Mouse (Mus musculus): ENCODE results near the gene Lhfpl5. TPM values are rescaled to one million over a fixed set of nuclear protein-coding genes. Genes with fewer than 3 reads are reported as not detected.

Gene Lhfpl5
- polyA plus RNA-seq, 1 experiment from 2014 or later = 0.45 TPM

- 0 out of 2 replicates have a peak, but pooled peaks cover 2% of the 10 kb centered on the region for H3K27me3 ChIP-seq (ENCODE audit: control insufficient read depth, insufficient read depth, low read length)
- WGBS = 49% methylated on average over 6 of the region's 6 CpGs
- no peaks in the 10 kb centered on the region for H3K36me3 ChIP-seq (ENCODE audit: control insufficient read depth, insufficient read depth, low read length)
- no peak for ATAC-seq (ENCODE audit: insufficient number of reproducible peaks, insufficient read depth, low FRiP score, low read depth)
- H3K27ac ChIP-seq (replicated peaks in 1 of 2; ENCODE audit: control insufficient read depth in 1 of 2, insufficient read depth in 1 of 2, low read depth in 2 of 2, low read length in 2 of 2) = no peak overlapping the region
- no peak overlapping the region for H3K4me2 ChIP-seq (ENCODE audit: low read length)
- H3K4me3 ChIP-seq (ENCODE audit: control insufficient read depth in 1 of 2, insufficient read depth in 1 of 2, low read depth in 1 of 2, low read length in 2 of 2) = no peak overlapping the region
- H3K9me3 ChIP-seq (ENCODE audit: control insufficient read depth, low read length) = no peaks in the 10 kb centered on the region
- peaks cover 0 to 2% of the 10 kb centered on the region in 2 experiments; a peak in 1 of 4 replicates for H3K4me1 ChIP-seq (ENCODE audit: control insufficient read depth in 2 of 2, insufficient read depth in 2 of 2, low read length in 2 of 2)
- H3K9ac ChIP-seq (ENCODE audit: low read length) = no peak overlapping the region
Observed at GRCm38 (mm10) chr17:28556635-28557396, 18.6 kb upstream of the Lhfpl5 start.

- H3K27me3 ChIP-seq (ENCODE audit: control insufficient read depth, insufficient read depth, low read length) = no peaks in the 10 kb centered on the region
- no peak overlapping the region for H3K27ac ChIP-seq (replicated peaks in 1 of 2; ENCODE audit: control insufficient read depth in 1 of 2, insufficient read depth in 1 of 2, low read depth in 2 of 2, low read length in 2 of 2)
- H3K9ac ChIP-seq (ENCODE audit: low read length) = no peak overlapping the region
- H3K4me2 ChIP-seq (ENCODE audit: low read length) = no peak overlapping the region
- ATAC-seq (ENCODE audit: insufficient number of reproducible peaks, insufficient read depth, low FRiP score, low read depth) = no peak
- no peaks in the 10 kb centered on the region for H3K36me3 ChIP-seq (ENCODE audit: control insufficient read depth, insufficient read depth, low read length)
- 67% methylated on average over 6 of the region's 6 CpGs for WGBS
- no peak overlapping the region for H3K4me3 ChIP-seq (ENCODE audit: control insufficient read depth in 1 of 2, insufficient read depth in 1 of 2, low read depth in 1 of 2, low read length in 2 of 2)
- H3K9me3 ChIP-seq (ENCODE audit: control insufficient read depth, low read length) = no peaks in the 10 kb centered on the region
- H3K4me1 ChIP-seq (ENCODE audit: control insufficient read depth in 2 of 2, insufficient read depth in 2 of 2, low read length in 2 of 2) = peaks cover 0 to 2% of the 10 kb centered on the region in 2 experiments; a peak in 1 of 4 replicates
Observed at GRCm38 (mm10) chr17:28557772-28558171, 17.7 kb upstream of the Lhfpl5 start.

GRCm38 (mm10) chr17:28560598-28560997 lies 14.8 kb upstream of the Lhfpl5 start, which contains the start of gene Clps:
Gene Clps (minus strand): TSS chr17:28560766.
- Histone ChIP-seq H3K4me1 (ENCODE audit: control insufficient read depth in 2 of 2, insufficient read depth in 2 of 2, low read length in 2 of 2) (peaks cover 0 to 2% of the 10 kb centered on the region in 2 experiments; a peak in 1 of 4 replicates), H3K9me3 (ENCODE audit: control insufficient read depth, low read length) (no peaks in the 10 kb centered on the region), H3K4me3 (ENCODE audit: control insufficient read depth in 1 of 2, insufficient read depth in 1 of 2, low read depth in 1 of 2, low read length in 2 of 2) (no peak within 1 kb of the TSS), H3K27ac (replicated peaks in 1 of 2; ENCODE audit: control insufficient read depth in 1 of 2, insufficient read depth in 1 of 2, low read depth in 2 of 2, low read length in 2 of 2) (no peak within 1 kb of the TSS), H3K4me2 (ENCODE audit: low read length) (no peak within 1 kb of the TSS), H3K9ac (ENCODE audit: low read length) (no peak within 1 kb of the TSS), H3K27me3 (ENCODE audit: control insufficient read depth, insufficient read depth, low read length) (no peaks in the 10 kb centered on the region), H3K36me3 (ENCODE audit: control insufficient read depth, insufficient read depth, low read length) (no peaks in the 10 kb centered on the region)
- no peak for ATAC-seq (ENCODE audit: insufficient number of reproducible peaks, insufficient read depth, low FRiP score, low read depth)
- 53% methylated on average over 4 of the region's 4 CpGs for WGBS

GRCm38 (mm10) chr17:28561613-28562012 lies 13.8 kb upstream of the Lhfpl5 start:
- H3K4me1 ChIP-seq (ENCODE audit: control insufficient read depth in 2 of 2, insufficient read depth in 2 of 2, low read length in 2 of 2) = peaks cover 0 to 2% of the 10 kb centered on the region in 2 experiments; a peak in 1 of 4 replicates
- H3K27me3 ChIP-seq (ENCODE audit: control insufficient read depth, insufficient read depth, low read length) = no peaks in the 10 kb centered on the region
- H3K9ac ChIP-seq (ENCODE audit: low read length) = no peak overlapping the region
- ATAC-seq (ENCODE audit: insufficient number of reproducible peaks, insufficient read depth, low FRiP score, low read depth) = no peak
- H3K4me2 ChIP-seq (ENCODE audit: low read length) = no peak overlapping the region
- H3K9me3 ChIP-seq (ENCODE audit: control insufficient read depth, low read length) = no peaks in the 10 kb centered on the region
- no peaks in the 10 kb centered on the region for H3K36me3 ChIP-seq (ENCODE audit: control insufficient read depth, insufficient read depth, low read length)
- no peak overlapping the region for H3K4me3 ChIP-seq (ENCODE audit: control insufficient read depth in 1 of 2, insufficient read depth in 1 of 2, low read depth in 1 of 2, low read length in 2 of 2)
- 54% methylated on average over 7 of the region's 7 CpGs for WGBS
- no peak overlapping the region for H3K27ac ChIP-seq (replicated peaks in 1 of 2; ENCODE audit: control insufficient read depth in 1 of 2, insufficient read depth in 1 of 2, low read depth in 2 of 2, low read length in 2 of 2)

GRCm38 (mm10) chr17:28565181-28565580 lies 10.3 kb upstream of the Lhfpl5 start:
- no peak overlapping the region for H3K27ac ChIP-seq (replicated peaks in 1 of 2; ENCODE audit: control insufficient read depth in 1 of 2, insufficient read depth in 1 of 2, low read depth in 2 of 2, low read length in 2 of 2)
- no peak overlapping the region for H3K4me2 ChIP-seq (ENCODE audit: low read length)
- H3K4me3 ChIP-seq (ENCODE audit: control insufficient read depth in 1 of 2, insufficient read depth in 1 of 2, low read depth in 1 of 2, low read length in 2 of 2) = no peak overlapping the region
- peaks cover 0 to 2% of the 10 kb centered on the region in 2 experiments; a peak in 1 of 4 replicates for H3K4me1 ChIP-seq (ENCODE audit: control insufficient read depth in 2 of 2, insufficient read depth in 2 of 2, low read length in 2 of 2)
- no peak overlapping the region for H3K9ac ChIP-seq (ENCODE audit: low read length)
- no peak for ATAC-seq (ENCODE audit: insufficient number of reproducible peaks, insufficient read depth, low FRiP score, low read depth)
- H3K9me3 ChIP-seq (ENCODE audit: control insufficient read depth, low read length) = no peaks in the 10 kb centered on the region
- H3K36me3 ChIP-seq (ENCODE audit: control insufficient read depth, insufficient read depth, low read length) = no peaks in the 10 kb centered on the region
- H3K27me3 ChIP-seq (ENCODE audit: control insufficient read depth, insufficient read depth, low read length) = no peaks in the 10 kb centered on the region

GRCm38 (mm10) chr17:28567541-28567940 lies 7.9 kb upstream of the Lhfpl5 start:
- H3K9ac ChIP-seq (ENCODE audit: low read length) = no peak overlapping the region
- H3K4me2 ChIP-seq (ENCODE audit: low read length) = no peak overlapping the region
- WGBS = 41% methylated on average over 3 of the region's 3 CpGs
- no peak overlapping the region for H3K27ac ChIP-seq (replicated peaks in 1 of 2; ENCODE audit: control insufficient read depth in 1 of 2, insufficient read depth in 1 of 2, low read depth in 2 of 2, low read length in 2 of 2)
- H3K27me3 ChIP-seq (ENCODE audit: control insufficient read depth, insufficient read depth, low read length) = no peaks in the 10 kb centered on the region
- H3K36me3 ChIP-seq (ENCODE audit: control insufficient read depth, insufficient read depth, low read length) = no peaks in the 10 kb centered on the region
- ATAC-seq (ENCODE audit: insufficient number of reproducible peaks, insufficient read depth, low FRiP score, low read depth) = no peak
- no peak overlapping the region for H3K4me3 ChIP-seq (ENCODE audit: control insufficient read depth in 1 of 2, insufficient read depth in 1 of 2, low read depth in 1 of 2, low read length in 2 of 2)
- H3K9me3 ChIP-seq (ENCODE audit: control insufficient read depth, low read length) = no peaks in the 10 kb centered on the region
- H3K4me1 ChIP-seq (ENCODE audit: control insufficient read depth in 2 of 2, insufficient read depth in 2 of 2, low read length in 2 of 2) = no peaks in the 10 kb centered on the region

- no peak overlapping the region for H3K27ac ChIP-seq (replicated peaks in 1 of 2; ENCODE audit: control insufficient read depth in 1 of 2, insufficient read depth in 1 of 2, low read depth in 2 of 2, low read length in 2 of 2)
- no peaks in the 10 kb centered on the region for H3K36me3 ChIP-seq (ENCODE audit: control insufficient read depth, insufficient read depth, low read length)
- no peak overlapping the region for H3K9ac ChIP-seq (ENCODE audit: low read length)
- no peak overlapping the region for H3K4me3 ChIP-seq (ENCODE audit: control insufficient read depth in 1 of 2, insufficient read depth in 1 of 2, low read depth in 1 of 2, low read length in 2 of 2)
- 66% methylated on average over 3 of the region's 3 CpGs for WGBS
- H3K4me2 ChIP-seq (ENCODE audit: low read length) = no peak overlapping the region
- ATAC-seq (ENCODE audit: insufficient number of reproducible peaks, insufficient read depth, low FRiP score, low read depth) = no peak
- H3K27me3 ChIP-seq (ENCODE audit: control insufficient read depth, insufficient read depth, low read length) = peaks cover 9% of the 10 kb centered on the region; the same call in 1 of the 2 replicates
- no peaks in the 10 kb centered on the region for H3K9me3 ChIP-seq (ENCODE audit: control insufficient read depth, low read length)
- H3K4me1 ChIP-seq (ENCODE audit: control insufficient read depth in 2 of 2, insufficient read depth in 2 of 2, low read length in 2 of 2) = peaks cover 3 to 7% of the 10 kb centered on the region in 2 experiments
Observed at GRCm38 (mm10) chr17:28571868-28572267, 3.6 kb upstream of the Lhfpl5 start.
